In genomic region chr6:13747969-13748368, GRCm38 (mm10) we compare ENCODE assay signal across 12 mouse cellular contexts.
DNase-seq lines count a peak whose midpoint lies in the region; ATAC-seq and TF ChIP-seq lines count a peak whose summit lies in the region.
"Had no signal": no experiment of that assay in that cellular context is flagged by ENCODE, and none has a peak within 500 bp of the region (broad histone marks: within the 10 kb centered on the region; RNA-seq: fewer than 3 reads in every experiment).

No protein-coding gene starts in this region.

- TF ChIP-seq CTCF in lung, adult 2 months (IDR thresholded peaks at IDR 0.05; ENCODE audit: insufficient read depth, low read length): no peak

- no peak overlapping the region for H3K27ac ChIP-seq in lung, embryonic 16.5 days (ENCODE audit: low read length)
- no peak overlapping the region for H3K27ac ChIP-seq in forebrain, embryonic 14.5 days (ENCODE audit: low read depth, low read length)
- peak overlapping the region; percentile 74 for H3K27ac ChIP-seq in midbrain, embryonic 10.5 days (replicated peaks)
- H3K27ac ChIP-seq: embryonic facial prominence, embryonic 15.5 days had no signal

- no peak for TF ChIP-seq POLR2A in lung, adult 2 months (IDR thresholded peaks at IDR 0.05; ENCODE audit: borderline replicate concordance, extremely low read depth, low read depth, low read length)

- no peaks in the 10 kb centered on the region for H3K9me3 ChIP-seq in lung, embryonic 16.5 days (ENCODE audit: control insufficient read depth, low read length)
- no peaks in the 10 kb centered on the region for H3K9me3 ChIP-seq in forebrain, embryonic 14.5 days (replicated peaks; ENCODE audit: control insufficient read depth, low read length)
- no peaks in the 10 kb centered on the region for H3K9me3 ChIP-seq in midbrain, embryonic 10.5 days (replicated peaks)
- H3K9me3 ChIP-seq: embryonic facial prominence, embryonic 15.5 days had no signal

- H3K4me2 ChIP-seq in lung, embryonic 16.5 days (ENCODE audit: low read depth, low read length): no peak overlapping the region
- peak overlapping the region; percentile 25; the same call in 1 of the 2 replicates for H3K4me2 ChIP-seq in forebrain, embryonic 14.5 days (ENCODE audit: low read length)
- H3K4me2 ChIP-seq: embryonic facial prominence, embryonic 15.5 days had no signal

- no peaks in the 10 kb centered on the region for H3K36me3 ChIP-seq in lung, embryonic 16.5 days (ENCODE audit: control insufficient read depth, insufficient read depth, low read length)
- no peaks in the 10 kb centered on the region for H3K36me3 ChIP-seq in forebrain, embryonic 14.5 days (ENCODE audit: control insufficient read depth, insufficient read depth, low read length)
- no peaks in the 10 kb centered on the region for H3K36me3 ChIP-seq in midbrain, embryonic 10.5 days
- H3K36me3 ChIP-seq: embryonic facial prominence, embryonic 15.5 days had no signal

- H3K27me3 ChIP-seq in lung, embryonic 16.5 days (ENCODE audit: control insufficient read depth, insufficient read depth, low read depth, low read length): no peaks in the 10 kb centered on the region
- no peaks in the 10 kb centered on the region for H3K27me3 ChIP-seq in forebrain, embryonic 14.5 days (replicated peaks; ENCODE audit: control insufficient read depth, insufficient read depth, low read length)
- H3K27me3 ChIP-seq in midbrain, embryonic 10.5 days (ENCODE audit: low read depth, poor library complexity, severe bottlenecking): no peaks in the 10 kb centered on the region
- H3K27me3 ChIP-seq: CH12.LX; embryonic facial prominence, embryonic 15.5 days had no signal

- no peak for DNase-seq in lung, adult 2 months
- peak; percentile 36 for DNase-seq in forebrain, embryonic 14.5 days (ENCODE audit: low spot score)
- DNase-seq in midbrain, embryonic 10.5 days (ENCODE audit: low spot score): peak; percentile 35
- peak; percentile 83 for DNase-seq in testis, postnatal 14 days (ENCODE audit: low spot score)
- DNase-seq in spleen, postnatal 36 days (ENCODE audit: low spot score in 2 of 2): no peak
- no peak for DNase-seq in adrenal gland, postnatal 25 days
- no peak for DNase-seq in adrenal gland, adult 18-20 months (ENCODE audit: low spot score in 2 of 2)
- DNase-seq: cerebellum, adult 18-20 months; kidney, adult 18-20 months had no signal

- H3K9ac ChIP-seq in lung, embryonic 16.5 days (ENCODE audit: low read length): no peak overlapping the region
- H3K9ac ChIP-seq in forebrain, embryonic 14.5 days (ENCODE audit: low read length): no peak overlapping the region
- H3K9ac ChIP-seq: embryonic facial prominence, embryonic 15.5 days had no signal

- ATAC-seq in lung, embryonic 16.5 days (ENCODE audit: low read depth): 0 out of 2 replicates have a peak, but pooled peaks have one; percentile 12
- peak; percentile 60; the same call in 1 of the 2 replicates for ATAC-seq in forebrain, embryonic 14.5 days

- H3K4me1 ChIP-seq in lung, embryonic 16.5 days (replicated peaks; ENCODE audit: control insufficient read depth, insufficient read depth, low read length): no peaks in the 10 kb centered on the region
- no peaks in the 10 kb centered on the region for H3K4me1 ChIP-seq in lung, adult 2 months (ENCODE audit: control insufficient read depth, insufficient read depth, low read length)
- peaks cover 7% of the 10 kb centered on the region for H3K4me1 ChIP-seq in forebrain, embryonic 14.5 days (ENCODE audit: control insufficient read depth, insufficient read depth, low read length)
- H3K4me1 ChIP-seq in midbrain, embryonic 10.5 days: peaks cover 16% of the 10 kb centered on the region
- H3K4me1 ChIP-seq: embryonic facial prominence, embryonic 15.5 days had no signal

- H3K4me3 ChIP-seq in lung, embryonic 16.5 days (ENCODE audit: low read length): no peak overlapping the region
- H3K4me3 ChIP-seq in lung, adult 2 months (replicated peaks; ENCODE audit: extremely low read depth, low read depth, low read length): no peak overlapping the region
- no peak overlapping the region for H3K4me3 ChIP-seq in forebrain, embryonic 14.5 days (ENCODE audit: low read depth, low read length)
- peak overlapping the region; percentile 21; the same call in 1 of the 2 replicates for H3K4me3 ChIP-seq in midbrain, embryonic 10.5 days
- H3K4me3 ChIP-seq: embryonic facial prominence, embryonic 15.5 days had no signal

- WGBS in lung, embryonic 16.5 days: 27% methylated on average over 8 of the region's 8 CpGs
- 37% methylated on average over 8 of the region's 8 CpGs for WGBS in lung, adult 2 months
- WGBS in forebrain, embryonic 14.5 days: 4% methylated on average over 8 of the region's 8 CpGs
- 10% methylated on average over 8 of the region's 8 CpGs for WGBS in midbrain, embryonic 10.5 days

Comparison
In these comparisons a context has a peak if more than half of its experiments do, and no peak if none do; other contexts are left out.
1. DNase-seq: peak in forebrain, embryonic 14.5 days (single experiment), midbrain, embryonic 10.5 days (single experiment) and testis, postnatal 14 days (single experiment); none in lung, adult 2 months (single experiment), spleen, postnatal 36 days (0 of 2), adrenal gland, postnatal 25 days (single experiment) and adrenal gland, adult 18-20 months (0 of 2).